Mouse (Mus musculus): ENCODE data around the gene Btk. TPM values are rescaled to one million over a fixed set of nuclear protein-coding genes. Genes with fewer than 3 reads are reported as not detected.

Btk gene
- polyA plus RNA-seq, 1 experiment, result 0.20 TPM

- Histone ChIP-seq H3K27ac (ENCODE audit: control insufficient read depth, insufficient read depth, low read depth, low read length) (no peak overlapping the region), H3K36me3 (ENCODE audit: control insufficient read depth, insufficient read depth, low read length) (no peaks in the 10 kb centered on the region), H3K27me3 (ENCODE audit: control insufficient read depth, insufficient read depth, low read length) (no peaks in the 10 kb centered on the region), H3K4me1 (ENCODE audit: control insufficient read depth, insufficient read depth, low read length) (peaks cover 2% of the 10 kb centered on the region; the same call in 1 of the 2 replicates), H3K4me3 (ENCODE audit: control insufficient read depth, low read depth, low read length) (no peak overlapping the region)
- TF ChIP-seq POLR2A (IDR thresholded peaks at IDR 0.05; ENCODE audit: control insufficient read depth, low read depth, low read length) (no peak), CTCF (IDR thresholded peaks at IDR 0.05; ENCODE audit: control insufficient read depth, insufficient read depth, insufficient replicate concordance, low read depth, low read length) (no peak)
Observed at GRCm38 (mm10) chrX:134614306-134614705, 30.9 kb upstream of the Btk start.

DNA sequence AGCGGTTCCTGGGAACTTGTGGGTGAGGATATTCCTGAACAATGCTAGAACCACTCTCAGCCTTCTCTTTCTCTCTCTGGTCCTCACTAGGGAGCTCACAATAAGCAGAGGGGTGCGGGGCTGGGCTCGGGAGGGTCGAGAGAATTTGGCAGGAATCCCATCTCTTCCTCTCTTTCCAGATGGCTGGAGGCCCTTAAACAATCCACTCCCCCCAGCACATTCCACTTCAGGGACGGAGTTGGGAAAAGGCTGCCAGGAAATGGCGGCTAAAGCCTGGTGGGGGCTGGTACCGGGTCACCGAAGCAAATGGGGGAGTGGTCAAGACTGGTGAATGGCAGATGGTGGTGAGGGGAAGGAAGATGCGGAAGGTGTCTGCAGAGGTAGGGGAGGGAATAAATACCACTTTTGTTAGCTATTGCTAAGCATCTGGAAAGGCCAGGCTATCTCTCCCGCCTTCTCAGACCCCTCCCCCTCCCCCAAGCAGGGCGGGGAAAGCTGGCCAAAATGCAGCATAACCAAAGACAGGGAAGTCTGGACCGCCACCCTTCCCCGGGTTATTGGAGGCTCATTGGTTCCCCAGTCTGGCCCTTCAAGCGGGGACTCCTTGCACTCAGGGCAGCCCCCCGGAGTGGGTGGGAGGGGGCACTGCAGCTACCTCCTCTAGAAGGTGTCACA, 29.1 kb upstream of the Btk start:
- TF ChIP-seq CTCF (IDR thresholded peaks at IDR 0.05; ENCODE audit: control insufficient read depth, insufficient read depth, insufficient replicate concordance, low read depth, low read length), result no peak
- TF ChIP-seq POLR2A (IDR thresholded peaks at IDR 0.05; ENCODE audit: control insufficient read depth, low read depth, low read length), result no peak
- Histone ChIP-seq H3K36me3 (ENCODE audit: control insufficient read depth, insufficient read depth, low read length) (no peaks in the 10 kb centered on the region), H3K27ac (ENCODE audit: control insufficient read depth, insufficient read depth, low read depth, low read length) (0 out of 2 replicates have a peak overlapping the region, but pooled peaks have one; percentile 21), H3K4me3 (ENCODE audit: control insufficient read depth, low read depth, low read length) (peak overlapping the region; percentile 74), H3K27me3 (ENCODE audit: control insufficient read depth, insufficient read depth, low read length) (no peaks in the 10 kb centered on the region), H3K4me1 (ENCODE audit: control insufficient read depth, insufficient read depth, low read length) (peaks cover 2% of the 10 kb centered on the region; the same call in 1 of the 2 replicates)

- TF ChIP-seq CTCF (IDR thresholded peaks at IDR 0.05; ENCODE audit: control insufficient read depth, insufficient read depth, insufficient replicate concordance, low read depth, low read length), result no peak
- no peak for TF ChIP-seq POLR2A (IDR thresholded peaks at IDR 0.05; ENCODE audit: control insufficient read depth, low read depth, low read length)
- no peaks in the 10 kb centered on the region for H3K36me3 ChIP-seq (ENCODE audit: control insufficient read depth, insufficient read depth, low read length)
- H3K4me3 ChIP-seq (ENCODE audit: control insufficient read depth, low read depth, low read length), result no peak overlapping the region
- no peak overlapping the region for H3K27ac ChIP-seq (ENCODE audit: control insufficient read depth, insufficient read depth, low read depth, low read length)
- H3K27me3 ChIP-seq (ENCODE audit: control insufficient read depth, insufficient read depth, low read length), result no peaks in the 10 kb centered on the region
- peaks cover 2% of the 10 kb centered on the region; the same call in 1 of the 2 replicates for H3K4me1 ChIP-seq (ENCODE audit: control insufficient read depth, insufficient read depth, low read length)
Observed at GRCm38 (mm10) chrX:134610984-134611383, 27.6 kb upstream of the Btk start.

GRCm38 (mm10) chrX:134609472-134609871, 26.1 kb upstream of the Btk start:
- Histone ChIP-seq H3K4me1 (ENCODE audit: control insufficient read depth, insufficient read depth, low read length) (peaks cover 2% of the 10 kb centered on the region; the same call in 1 of the 2 replicates), H3K36me3 (ENCODE audit: control insufficient read depth, insufficient read depth, low read length) (no peaks in the 10 kb centered on the region), H3K4me3 (ENCODE audit: control insufficient read depth, low read depth, low read length) (no peak overlapping the region), H3K27ac (ENCODE audit: control insufficient read depth, insufficient read depth, low read depth, low read length) (no peak overlapping the region), H3K27me3 (ENCODE audit: control insufficient read depth, insufficient read depth, low read length) (no peaks in the 10 kb centered on the region)
- TF ChIP-seq POLR2A (IDR thresholded peaks at IDR 0.05; ENCODE audit: control insufficient read depth, low read depth, low read length) (no peak), CTCF (IDR thresholded peaks at IDR 0.05; ENCODE audit: control insufficient read depth, insufficient read depth, insufficient replicate concordance, low read depth, low read length) (no peak)

DNA sequence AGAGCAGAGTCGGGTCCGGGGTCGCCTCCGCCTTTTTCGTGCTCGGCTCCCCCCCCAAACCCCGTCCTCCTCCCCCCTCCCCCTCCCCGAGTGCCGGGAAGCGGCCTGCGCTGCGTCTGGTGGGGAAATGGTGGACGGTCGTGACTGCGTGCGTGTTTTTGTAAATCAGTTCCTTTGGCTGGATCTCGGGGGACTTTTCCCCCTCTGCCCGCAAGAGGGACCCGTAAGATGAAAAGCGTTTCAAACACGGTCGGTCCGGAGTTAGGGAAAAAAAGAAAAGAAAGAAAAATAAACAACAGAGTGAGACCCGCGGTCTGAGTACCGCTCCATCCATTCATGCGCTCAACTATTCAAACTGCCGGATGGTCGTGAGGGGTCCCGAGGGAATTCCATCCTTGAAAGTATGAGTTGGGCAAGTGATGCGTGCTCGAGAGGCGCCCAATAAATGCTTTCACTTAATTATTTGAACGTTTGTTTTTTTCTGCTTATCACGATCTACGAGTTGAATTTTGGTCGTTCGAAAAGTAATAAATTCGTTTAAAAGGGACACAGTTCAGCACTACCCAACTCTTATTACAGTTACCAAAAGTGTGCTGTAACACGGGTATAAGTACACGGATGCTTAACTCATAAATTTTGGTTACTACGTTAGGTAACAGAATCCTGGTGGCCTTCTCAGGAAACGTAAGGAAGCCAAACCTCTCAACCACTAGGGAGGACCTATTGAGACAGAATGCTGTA, 18.2 kb upstream of the Btk start:
- H3K4me1 ChIP-seq (ENCODE audit: control insufficient read depth, insufficient read depth, low read length), result no peaks in the 10 kb centered on the region; the same call in 1 of the 2 replicates
- peak overlapping the region; percentile 92 for H3K27ac ChIP-seq (ENCODE audit: control insufficient read depth, insufficient read depth, low read depth, low read length)
- H3K27me3 ChIP-seq (ENCODE audit: control insufficient read depth, insufficient read depth, low read length), result no peaks in the 10 kb centered on the region
- H3K4me3 ChIP-seq (ENCODE audit: control insufficient read depth, low read depth, low read length), result peak overlapping the region; percentile 91
- TF ChIP-seq POLR2A (IDR thresholded peaks at IDR 0.05; ENCODE audit: control insufficient read depth, low read depth, low read length) (no peak), CTCF (IDR thresholded peaks at IDR 0.05; ENCODE audit: control insufficient read depth, insufficient read depth, insufficient replicate concordance, low read depth, low read length) (no peak)
- H3K36me3 ChIP-seq (ENCODE audit: control insufficient read depth, insufficient read depth, low read length), result no peaks in the 10 kb centered on the region

DNA sequence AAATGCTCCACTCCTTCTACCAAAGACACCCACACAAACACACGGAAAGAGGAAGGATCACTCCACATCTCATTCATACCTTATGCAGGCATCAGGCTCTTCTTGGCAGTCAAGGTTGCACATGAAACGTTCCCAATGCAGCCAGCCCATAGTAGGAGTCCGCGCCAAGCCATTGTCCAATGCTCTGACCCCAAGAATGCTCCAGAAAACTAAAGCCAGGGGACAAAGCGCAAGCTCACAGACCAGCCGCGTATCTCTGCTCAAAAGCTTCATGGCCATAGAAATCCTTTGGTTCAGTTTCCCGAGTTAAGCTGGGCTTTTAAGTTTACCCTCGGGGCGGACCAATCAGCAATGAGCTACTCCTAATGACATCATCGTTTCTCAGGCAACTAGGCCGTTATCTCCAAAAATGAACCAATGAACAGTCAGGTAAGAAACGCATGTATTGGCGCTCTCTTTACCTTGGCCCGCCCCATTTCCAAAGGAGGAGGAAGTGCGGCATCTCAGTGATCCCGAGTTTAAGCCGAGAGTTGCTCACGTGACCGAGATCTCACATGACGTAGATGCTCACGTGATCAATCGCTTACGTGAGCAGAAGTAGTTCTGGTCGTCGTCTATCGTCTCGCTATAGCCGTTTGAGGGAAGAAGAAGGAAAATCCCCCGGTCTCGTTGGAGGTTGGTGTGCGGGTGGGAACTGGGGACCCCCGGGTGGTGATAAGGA, 17.4 kb upstream of the Btk start, which contains the start of the genes Gla and Hnrnph2:
Gla (minus strand) TSS at position 467 of the 721 bp plus-strand sequence.
Hnrnph2 (plus strand) TSS at position 521 of the 721 bp plus-strand sequence.
- Histone ChIP-seq H3K4me1 (ENCODE audit: control insufficient read depth, insufficient read depth, low read length) (no peaks in the 10 kb centered on the region; the same call in 1 of the 2 replicates), H3K36me3 (ENCODE audit: control insufficient read depth, insufficient read depth, low read length) (no peaks in the 10 kb centered on the region), H3K27ac (ENCODE audit: control insufficient read depth, insufficient read depth, low read depth, low read length) (peak within 1 kb of the TSS; percentile 92), H3K27me3 (ENCODE audit: control insufficient read depth, insufficient read depth, low read length) (no peaks in the 10 kb centered on the region), H3K4me3 (ENCODE audit: control insufficient read depth, low read depth, low read length) (peak within 1 kb of the TSS; percentile 91)
- TF ChIP-seq CTCF (IDR thresholded peaks at IDR 0.05; ENCODE audit: control insufficient read depth, insufficient read depth, insufficient replicate concordance, low read depth, low read length), result no peak
- TF ChIP-seq POLR2A (IDR thresholded peaks at IDR 0.05; ENCODE audit: control insufficient read depth, low read depth, low read length), result peak; percentile 59

Data from testis, adult 2 months (tissue).